Mouse (Mus musculus) forebrain, embryonic 10.5 days (tissue): ENCODE results near the gene Cdipt. TPM values are rescaled to one million over a fixed set of nuclear protein-coding genes. Genes with fewer than 3 reads are reported as not detected.

Experiments
- DNase-seq: peaks from one replicate; pipeline ENCODE4 v3.0.0-alpha.2; 2017; ENCODE audit warnings: low spot score; ENCODE audit errors: extremely low spot score
- H3K27ac ChIP-seq: fragments of 300-500 bp; sonication (generic); 2 replicates; pipeline ENCODE4 v1.5.1; 2016; ENCODE audit warnings: mild to moderate bottlenecking
- H3K27me3 ChIP-seq: fragments of 300-500 bp; sonication (generic); 2 replicates; pipeline ENCODE4 v1.6.1; 2016; ENCODE audit warnings: mild to moderate bottlenecking; ENCODE audit not compliant: poor library complexity, severe bottlenecking
- H3K36me3 ChIP-seq: fragments of 300-500 bp; sonication (generic); replicated peaks from 2 replicates; pipeline ENCODE4 v1.6.1; 2016; ENCODE audit warnings: mild to moderate bottlenecking, moderate library complexity
- H3K4me1 ChIP-seq: fragments of 300-500 bp; sonication (generic); 2 replicates; pipeline ENCODE4 v1.6.1; 2016
- H3K4me3 ChIP-seq: fragments of 300-500 bp; sonication (generic); 2 replicates; pipeline ENCODE4 v1.5.1; 2016; ENCODE audit warnings: mild to moderate bottlenecking, moderate library complexity
- H3K9me3 ChIP-seq: fragments of 300-500 bp; sonication (generic); 2 replicates; pipeline ENCODE4 v1.6.1; 2016; ENCODE audit warnings: mild to moderate bottlenecking, moderate library complexity
- WGBS: fragments of 180-500 bp; shearing (Covaris S2); methylation state at CpG from one replicate; pipeline ENCODE4 v1.1.7; 2016; 5-methylcytosine and 5-hydroxymethylcytosine counted together
- polyA plus RNA-seq: library from polyadenylated mRNA; unstranded; fragments of >200 nt; fragmentation: Nextera tagmentation; extraction: Ambion mirVana; gene quantifications from 2 replicates; pipeline ENCODE4 v1.2.1, GENCODE M21; 2016

Cdipt gene
- polyA plus RNA-seq, 1 experiment from 2014 or later = 85.7 TPM

GRCm38 (mm10) chr7:126978841-126979240, 3.1 kb downstream of the Cdipt start:
- Histone ChIP-seq H3K27ac (no peak overlapping the region), H3K9me3 (no peaks in the 10 kb centered on the region), H3K27me3 (no peaks in the 10 kb centered on the region), H3K36me3 (peaks cover 40% of the 10 kb centered on the region), H3K4me1 (peaks cover 23% of the 10 kb centered on the region), H3K4me3 (no peak overlapping the region)
- 93% methylated on average over 6 of the region's 6 CpGs for WGBS
- DNase-seq = no peak

DNA sequence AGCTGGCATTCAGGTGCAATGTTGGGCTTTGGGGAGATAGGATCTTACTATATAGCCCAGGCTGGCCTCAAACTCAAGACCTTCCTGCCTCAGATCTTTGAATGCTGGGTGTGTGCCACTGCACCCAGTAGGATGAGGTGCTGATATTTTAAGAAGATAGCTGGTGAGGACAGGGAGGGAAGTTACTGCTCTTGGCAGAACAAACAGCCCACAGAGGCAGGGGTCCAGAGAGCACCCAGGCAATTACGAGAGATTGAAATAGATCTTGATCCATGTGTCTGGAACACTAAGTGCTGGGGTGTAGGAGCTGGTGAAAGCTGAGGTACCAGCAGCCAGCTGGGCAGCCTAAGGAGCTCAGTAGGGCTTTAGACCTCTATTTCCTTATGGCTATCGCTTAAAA, 5.9 kb downstream of the Cdipt start:
- H3K27ac ChIP-seq = no peak overlapping the region
- H3K36me3 ChIP-seq = peaks cover 40% of the 10 kb centered on the region
- H3K9me3 ChIP-seq = no peaks in the 10 kb centered on the region
- 86% methylated on average over 2 of the region's 2 CpGs for WGBS
- H3K4me1 ChIP-seq = peaks cover 21% of the 10 kb centered on the region
- no peak for DNase-seq
- no peaks in the 10 kb centered on the region for H3K27me3 ChIP-seq
- no peak overlapping the region for H3K4me3 ChIP-seq

DNA sequence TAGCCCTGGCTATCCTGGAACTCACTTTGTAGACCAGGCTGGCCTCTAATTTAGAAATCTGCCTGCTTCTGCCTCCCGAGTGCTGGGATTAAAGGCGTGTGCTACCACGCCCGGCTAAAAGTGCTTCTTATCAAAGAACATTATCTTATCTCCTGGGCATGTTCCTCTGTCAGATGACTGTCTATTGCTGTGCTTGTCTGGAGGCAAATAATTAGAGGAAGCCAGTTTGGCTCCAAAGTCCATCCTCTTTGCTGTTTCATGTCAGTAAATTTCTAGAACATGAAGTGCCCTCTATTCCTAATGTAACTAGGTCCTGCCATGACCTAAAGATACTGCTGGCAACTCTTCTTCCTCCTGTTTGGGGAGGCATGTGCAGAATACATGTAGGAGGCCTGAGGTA, 6.3 kb downstream of the Cdipt start:
- H3K4me3 ChIP-seq = no peak overlapping the region
- H3K4me1 ChIP-seq = peaks cover 16% of the 10 kb centered on the region
- H3K9me3 ChIP-seq = no peaks in the 10 kb centered on the region
- no peak overlapping the region for H3K27ac ChIP-seq
- peaks cover 40% of the 10 kb centered on the region for H3K36me3 ChIP-seq
- no peaks in the 10 kb centered on the region for H3K27me3 ChIP-seq
- DNase-seq = no peak
- WGBS = 90% methylated on average over 4 of the region's 4 CpGs

DNA sequence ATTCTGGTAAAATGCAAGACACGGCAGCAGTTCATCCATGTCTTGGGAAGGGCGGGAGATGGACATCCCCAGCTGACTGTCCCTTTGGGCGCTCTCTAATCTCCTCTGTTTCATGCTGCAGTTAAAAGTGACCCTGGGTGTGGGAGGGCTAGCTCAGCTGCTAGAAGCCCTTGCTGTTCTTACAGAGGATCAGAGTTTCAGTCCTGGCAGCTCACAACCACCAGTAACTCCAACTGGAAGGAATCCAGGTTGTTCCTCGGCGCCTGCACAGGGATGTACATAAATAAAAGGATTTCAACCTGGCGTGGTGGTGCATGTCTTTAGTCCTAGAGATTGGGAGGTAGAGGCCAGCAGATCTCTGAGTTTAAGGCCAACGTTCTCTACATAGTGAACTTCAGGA, 7.4 kb downstream of the Cdipt start:
- Histone ChIP-seq H3K4me1 (peaks cover 6% of the 10 kb centered on the region; the same call in 1 of the 2 replicates), H3K27ac (no peak overlapping the region), H3K27me3 (no peaks in the 10 kb centered on the region), H3K4me3 (no peak overlapping the region), H3K9me3 (no peaks in the 10 kb centered on the region), H3K36me3 (peaks cover 35% of the 10 kb centered on the region)
- no peak for DNase-seq
- WGBS = 85% methylated on average over 7 of the region's 7 CpGs

DNA sequence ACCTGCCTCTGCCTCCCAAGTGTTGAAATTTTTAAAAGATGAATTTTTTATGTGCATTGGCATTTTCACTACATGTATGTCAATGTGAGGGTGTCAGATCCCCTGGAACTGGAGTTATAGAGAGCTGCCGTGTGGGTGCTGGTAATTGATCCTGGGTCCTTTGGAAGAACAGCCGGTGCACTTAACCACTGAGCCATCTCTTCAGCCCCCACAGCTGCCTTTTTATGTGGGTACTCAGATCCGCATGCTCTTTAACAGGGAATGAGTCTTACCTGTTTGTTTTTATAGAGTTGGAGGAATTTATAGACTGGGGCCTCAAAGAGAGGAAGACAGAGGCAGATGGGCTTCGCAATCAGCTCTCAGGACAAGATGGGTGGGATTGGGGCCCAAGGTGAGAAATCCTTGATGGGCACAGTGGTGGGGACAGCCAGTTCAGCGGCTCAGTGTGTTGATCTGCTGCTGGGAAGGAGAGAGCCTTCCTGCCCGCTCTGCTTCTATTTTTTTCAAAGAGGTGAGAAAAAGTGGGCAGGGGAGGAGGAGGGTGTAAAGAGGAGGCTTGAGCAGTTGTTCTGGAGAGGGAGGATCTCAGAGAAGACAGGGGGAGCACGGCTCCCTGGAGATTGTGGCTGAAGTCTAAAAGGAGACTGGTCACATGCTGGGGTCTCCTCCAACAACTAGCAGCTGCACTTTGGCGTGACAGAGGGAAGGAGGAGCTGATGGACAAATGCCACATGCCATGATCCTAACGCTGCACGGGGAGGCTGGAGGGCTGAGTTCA, 9.1 kb downstream of the Cdipt start:
- no peak for DNase-seq
- 80% methylated on average over 10 of the region's 10 CpGs for WGBS
- no peak overlapping the region for H3K27ac ChIP-seq
- no peaks in the 10 kb centered on the region for H3K9me3 ChIP-seq
- 0 out of 2 replicates have a peak, but pooled peaks cover 5% of the 10 kb centered on the region for H3K4me1 ChIP-seq
- H3K36me3 ChIP-seq = peaks cover 18% of the 10 kb centered on the region
- H3K27me3 ChIP-seq = no peaks in the 10 kb centered on the region
- no peak overlapping the region for H3K4me3 ChIP-seq

GRCm38 (mm10) chr7:126986319-126986718, 10.6 kb downstream of the Cdipt start:
- no peak overlapping the region for H3K4me3 ChIP-seq
- no peaks in the 10 kb centered on the region for H3K27me3 ChIP-seq
- no peak for DNase-seq
- no peaks in the 10 kb centered on the region for H3K9me3 ChIP-seq
- no peak overlapping the region for H3K27ac ChIP-seq
- 0 out of 2 replicates have a peak, but pooled peaks cover 5% of the 10 kb centered on the region for H3K4me1 ChIP-seq
- H3K36me3 ChIP-seq = peaks cover 4% of the 10 kb centered on the region
- 45% methylated on average over 9 of the region's 9 CpGs for WGBS

GRCm38 (mm10) chr7:126988816-126989215, 13.1 kb downstream of the Cdipt start:
- no peaks in the 10 kb centered on the region for H3K9me3 ChIP-seq
- no peak for DNase-seq
- H3K27ac ChIP-seq = 0 out of 2 replicates have a peak overlapping the region, but pooled peaks have one; percentile 8
- peaks cover 13% of the 10 kb centered on the region; the same call in 1 of the 2 replicates for H3K4me1 ChIP-seq
- WGBS = 71% methylated on average over 8 of the region's 8 CpGs
- no peaks in the 10 kb centered on the region for H3K27me3 ChIP-seq
- no peaks in the 10 kb centered on the region for H3K36me3 ChIP-seq
- H3K4me3 ChIP-seq = no peak overlapping the region

- Histone ChIP-seq H3K4me3 (no peak overlapping the region), H3K27ac (no peak overlapping the region), H3K27me3 (no peaks in the 10 kb centered on the region), H3K4me1 (peaks cover 8% of the 10 kb centered on the region; the same call in 1 of the 2 replicates), H3K36me3 (no peaks in the 10 kb centered on the region), H3K9me3 (peaks cover 4% of the 10 kb centered on the region; the same call in 1 of the 2 replicates)
- WGBS = 76% methylated on average over 4 of the region's 4 CpGs
- no peak for DNase-seq
These were observed 20.7 kb downstream of the Cdipt start for GRCm38 (mm10) chr7:126996449-126996848.

GRCm38 (mm10) chr7:126999568-126999967, 23.9 kb downstream of the Cdipt start:
- no peaks in the 10 kb centered on the region for H3K36me3 ChIP-seq
- no peak overlapping the region for H3K27ac ChIP-seq
- H3K27me3 ChIP-seq = no peaks in the 10 kb centered on the region
- no peak overlapping the region for H3K4me3 ChIP-seq
- no peaks in the 10 kb centered on the region for H3K4me1 ChIP-seq
- H3K9me3 ChIP-seq = peaks cover 4% of the 10 kb centered on the region; the same call in 1 of the 2 replicates
- DNase-seq = no peak
- WGBS = 87% methylated on average over 10 of the region's 10 CpGs

- Histone ChIP-seq H3K4me3 (no peak overlapping the region), H3K4me1 (peaks cover 5% of the 10 kb centered on the region; the same call in 1 of the 2 replicates), H3K27me3 (no peaks in the 10 kb centered on the region), H3K36me3 (no peaks in the 10 kb centered on the region), H3K9me3 (no peaks in the 10 kb centered on the region), H3K27ac (no peak overlapping the region)
- WGBS = 95% methylated on average over 5 of the region's 5 CpGs
- no peak for DNase-seq
These were observed 27.9 kb downstream of the Cdipt start for GRCm38 (mm10) chr7:127003620-127004019.

GRCm38 (mm10) chr7:127004122-127004875, 28.6 kb downstream of the Cdipt start:
- no peaks in the 10 kb centered on the region for H3K36me3 ChIP-seq
- H3K27me3 ChIP-seq = no peaks in the 10 kb centered on the region
- peaks cover 7% of the 10 kb centered on the region for H3K4me1 ChIP-seq
- no peaks in the 10 kb centered on the region for H3K9me3 ChIP-seq
- no peak overlapping the region for H3K27ac ChIP-seq
- DNase-seq = no peak
- no peak overlapping the region for H3K4me3 ChIP-seq
- WGBS = 87% methylated on average over 4 of the region's 4 CpGs

DNA sequence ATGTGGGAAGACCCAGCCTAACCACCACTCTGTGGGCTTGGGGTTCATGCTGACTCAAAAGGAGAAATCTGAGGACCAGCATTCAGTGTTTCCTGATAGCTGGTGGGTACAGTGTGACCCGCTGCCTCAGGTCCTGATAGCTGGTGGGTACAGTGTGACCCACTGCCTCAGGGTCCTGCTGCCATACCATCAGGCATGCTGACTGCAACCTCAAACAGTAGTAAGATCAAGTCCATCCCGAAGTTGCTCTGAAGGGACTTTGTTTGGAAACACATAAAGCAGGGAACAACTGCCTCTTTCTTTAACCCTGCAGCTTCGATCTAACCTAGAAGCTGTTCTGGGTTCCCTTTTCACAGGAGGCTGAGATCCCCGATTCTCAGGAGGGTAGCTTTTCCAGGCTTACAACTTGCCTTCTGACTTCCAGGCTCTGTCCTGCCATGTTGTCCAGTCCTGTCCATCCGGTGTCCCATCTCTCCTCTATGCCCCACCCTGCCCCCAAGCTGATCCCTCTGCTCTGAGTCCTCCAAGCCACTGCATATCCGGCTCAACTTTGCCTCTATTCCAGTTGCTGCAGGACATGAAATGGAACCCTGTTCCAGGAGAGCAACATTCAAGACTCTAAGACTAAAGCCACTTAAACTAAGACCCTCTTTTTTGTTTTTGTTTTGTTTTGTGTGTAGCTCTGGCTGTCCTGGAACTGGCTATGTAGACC, 31.8 kb downstream of the Cdipt start:
- H3K4me3 ChIP-seq = no peak overlapping the region
- H3K36me3 ChIP-seq = peaks cover 19% of the 10 kb centered on the region
- peaks cover 13% of the 10 kb centered on the region for H3K4me1 ChIP-seq
- H3K9me3 ChIP-seq = no peaks in the 10 kb centered on the region
- WGBS = 89% methylated on average over 6 of the region's 6 CpGs
- no peak overlapping the region for H3K27ac ChIP-seq
- no peaks in the 10 kb centered on the region for H3K27me3 ChIP-seq
- no peak for DNase-seq
